Mouse (Mus musculus): Measurements from ENCODE around the gene Ect2. TPM values are rescaled to one million over a fixed set of nuclear protein-coding genes. Genes with fewer than 3 reads are reported as not detected.

Gene Ect2
- polyA plus RNA-seq, 1 experiment: 1.4 TPM

DNA sequence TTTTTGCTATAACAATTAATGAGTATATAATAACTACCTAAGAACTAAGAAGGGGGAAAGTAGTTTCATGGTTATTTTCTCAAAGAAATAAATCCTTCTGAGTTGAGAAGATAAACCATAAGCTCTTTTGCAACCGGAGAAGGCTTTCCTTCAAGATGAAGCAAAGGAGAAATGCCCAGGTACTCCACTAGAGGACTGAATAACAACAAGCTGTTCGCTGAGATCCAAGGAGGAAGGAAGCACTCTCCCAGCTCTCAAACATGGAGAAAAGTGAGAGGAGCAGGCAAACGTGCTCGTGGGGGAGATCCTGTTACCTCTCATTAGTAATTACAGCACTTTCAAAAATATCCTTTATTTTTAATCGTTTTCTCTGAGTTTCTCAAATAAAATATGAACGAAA is 46.5 kb downstream of the Ect2 start:
- no peak overlapping the region for H3K4me3 ChIP-seq (ENCODE audit: low read depth, low read length)
- no peak overlapping the region for H3K27ac ChIP-seq (ENCODE audit: insufficient read depth, low read depth, low read length)
- WGBS: 75% methylated on average over 6 of the region's 6 CpGs
- H3K27me3 ChIP-seq (ENCODE audit: control insufficient read depth, insufficient read depth, low read length): no peaks in the 10 kb centered on the region
- H3K4me1 ChIP-seq (ENCODE audit: control insufficient read depth, insufficient read depth, insufficient read length, low read length): no peaks in the 10 kb centered on the region
- H3K36me3 ChIP-seq (ENCODE audit: control insufficient read depth, insufficient read depth, low read length): peaks cover 15% of the 10 kb centered on the region
- TF ChIP-seq POLR2A (IDR thresholded peaks at IDR 0.05; ENCODE audit: low read depth, low read length) (no peak), CTCF (IDR thresholded peaks at IDR 0.05; ENCODE audit: extremely low read depth, insufficient read length, insufficient replicate concordance, low read depth, low read length) (no peak)

DNA sequence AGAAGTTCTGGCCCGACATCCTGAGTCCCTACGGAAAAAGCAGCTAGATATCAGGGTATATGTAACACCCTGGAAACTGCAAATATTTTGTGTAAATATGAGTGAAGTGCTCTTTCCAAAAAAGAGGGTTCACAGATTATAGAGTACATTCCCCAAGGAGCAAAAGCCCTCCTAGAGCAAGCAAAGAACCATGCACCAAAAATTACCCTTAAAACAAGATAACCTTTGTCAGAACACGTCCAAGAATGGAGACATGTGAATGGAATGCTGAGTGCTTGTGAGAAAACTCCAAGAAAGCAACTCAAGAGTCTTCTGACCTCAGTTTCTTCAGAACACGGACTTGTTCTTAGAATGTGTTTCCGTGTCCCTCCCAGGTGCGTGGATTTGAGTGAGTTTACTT is 50.7 kb downstream of the Ect2 start:
- Histone ChIP-seq H3K4me1 (ENCODE audit: control insufficient read depth, insufficient read depth, insufficient read length, low read length) (no peaks in the 10 kb centered on the region), H3K36me3 (ENCODE audit: control insufficient read depth, insufficient read depth, low read length) (peaks cover 32% of the 10 kb centered on the region)
- WGBS: 90% methylated on average over 6 of the region's 6 CpGs

DNA sequence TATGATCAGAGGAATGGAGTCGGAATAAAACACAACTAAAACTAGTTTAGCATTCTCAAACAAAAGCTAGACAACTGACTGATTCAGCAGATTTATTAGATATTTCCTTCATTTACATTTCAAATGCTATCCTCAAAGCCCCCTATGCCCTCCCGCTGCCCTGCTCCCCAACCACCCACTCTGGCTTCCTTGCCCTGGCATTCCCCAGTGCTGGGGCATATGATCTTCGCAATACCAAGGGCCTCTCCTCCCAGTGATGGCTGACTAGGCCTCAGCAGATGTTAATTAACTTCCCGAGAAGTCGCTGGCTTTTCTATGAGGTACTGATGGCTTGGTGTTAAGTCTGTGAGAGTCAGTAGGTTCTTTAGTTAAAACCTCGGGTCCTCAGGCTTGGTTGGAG is 55.0 kb downstream of the Ect2 start:
- TF ChIP-seq POLR2A (IDR thresholded peaks at IDR 0.05; ENCODE audit: low read depth, low read length) (no peak), CTCF (IDR thresholded peaks at IDR 0.05; ENCODE audit: extremely low read depth, insufficient read length, insufficient replicate concordance, low read depth, low read length) (no peak)
- no peak overlapping the region for H3K27ac ChIP-seq (ENCODE audit: insufficient read depth, low read depth, low read length)
- WGBS: 93% methylated on average over 6 of the region's 6 CpGs
- no peaks in the 10 kb centered on the region for H3K27me3 ChIP-seq (ENCODE audit: control insufficient read depth, insufficient read depth, low read length)
- no peaks in the 10 kb centered on the region for H3K4me1 ChIP-seq (ENCODE audit: control insufficient read depth, insufficient read depth, insufficient read length, low read length)
- no peak overlapping the region for H3K4me3 ChIP-seq (ENCODE audit: low read depth, low read length)
- peaks cover 24% of the 10 kb centered on the region for H3K36me3 ChIP-seq (ENCODE audit: control insufficient read depth, insufficient read depth, low read length)

More for the DNA sequence above, 50.7 kb downstream of the Ect2 start:
- TF ChIP-seq CTCF (IDR thresholded peaks at IDR 0.05; ENCODE audit: extremely low read depth, insufficient read length, insufficient replicate concordance, low read depth, low read length) (no peak), POLR2A (IDR thresholded peaks at IDR 0.05; ENCODE audit: low read depth, low read length) (no peak)
- no peak overlapping the region for H3K27ac ChIP-seq (ENCODE audit: insufficient read depth, low read depth, low read length)
- H3K27me3 ChIP-seq (ENCODE audit: control insufficient read depth, insufficient read depth, low read length): no peaks in the 10 kb centered on the region
- H3K4me3 ChIP-seq (ENCODE audit: low read depth, low read length): no peak overlapping the region

DNA sequence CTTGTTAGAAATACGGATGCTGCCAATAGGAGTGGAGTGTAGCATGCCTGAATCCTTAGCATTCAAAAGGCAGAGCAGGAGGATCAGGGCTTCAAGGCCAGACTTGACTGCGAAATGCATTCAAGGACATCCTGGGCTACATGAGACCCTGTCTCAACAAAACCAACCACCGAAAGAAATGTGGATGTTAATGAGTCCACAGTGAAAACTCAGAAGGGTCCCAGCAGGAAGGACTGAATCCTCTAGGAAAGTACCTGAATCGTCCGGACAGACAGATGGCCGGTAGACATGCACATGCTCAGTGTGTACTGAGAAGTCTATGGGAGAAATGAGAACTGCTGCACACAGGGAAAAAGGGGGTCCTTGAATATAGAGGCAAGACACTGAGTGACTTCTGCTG is 67.5 kb downstream of the Ect2 start:
- Histone ChIP-seq H3K4me3 (ENCODE audit: low read depth, low read length) (no peak overlapping the region), H3K4me1 (ENCODE audit: control insufficient read depth, insufficient read depth, insufficient read length, low read length) (no peaks in the 10 kb centered on the region), H3K27me3 (ENCODE audit: control insufficient read depth, insufficient read depth, low read length) (no peaks in the 10 kb centered on the region), H3K36me3 (ENCODE audit: control insufficient read depth, insufficient read depth, low read length) (peaks cover 1% of the 10 kb centered on the region), H3K27ac (ENCODE audit: insufficient read depth, low read depth, low read length) (no peak overlapping the region)
- TF ChIP-seq POLR2A (IDR thresholded peaks at IDR 0.05; ENCODE audit: low read depth, low read length) (no peak), CTCF (IDR thresholded peaks at IDR 0.05; ENCODE audit: extremely low read depth, insufficient read length, insufficient replicate concordance, low read depth, low read length) (no peak)
- WGBS: 97% methylated on average over 6 of the region's 6 CpGs

DNA sequence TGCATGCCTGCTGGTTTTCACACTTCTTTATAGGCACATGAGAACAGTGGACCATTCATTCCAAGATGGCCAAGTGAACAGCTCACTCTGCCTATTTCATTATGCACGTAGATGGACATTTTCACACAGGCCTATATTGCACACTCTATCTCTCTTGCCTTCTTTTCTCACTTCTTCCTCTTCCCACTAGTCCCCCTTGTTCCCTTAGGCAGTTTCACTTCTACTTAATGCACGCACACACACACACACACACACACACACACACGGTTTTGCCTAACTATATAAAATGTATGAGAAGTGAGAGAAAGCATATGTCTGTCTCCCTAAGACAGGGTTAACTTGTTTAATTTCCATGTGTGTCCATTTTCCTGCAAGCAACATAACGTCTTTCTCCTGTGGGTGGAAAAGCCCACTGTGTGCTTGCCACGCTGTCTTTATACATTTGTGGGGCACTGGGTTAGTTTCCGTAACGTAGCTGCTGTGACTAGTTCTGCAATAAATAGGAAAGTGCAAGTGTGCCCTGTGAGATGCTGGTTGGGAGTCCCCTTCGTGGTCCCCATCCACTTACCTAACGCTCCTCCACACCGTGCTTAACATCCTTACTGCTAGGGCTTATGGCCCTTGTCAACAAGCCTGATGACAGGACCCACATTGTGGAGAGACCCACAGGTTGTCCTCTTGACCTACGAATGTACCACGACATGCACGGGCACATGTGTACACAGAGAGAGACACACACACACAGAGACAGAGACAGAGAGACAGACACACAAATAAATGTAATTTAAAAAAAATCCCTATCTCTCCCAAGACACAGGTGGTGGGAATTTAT is 72.2 kb downstream of the Ect2 start:
- Histone ChIP-seq H3K4me3 (ENCODE audit: low read depth, low read length) (no peak overlapping the region), H3K36me3 (ENCODE audit: control insufficient read depth, insufficient read depth, low read length) (no peaks in the 10 kb centered on the region; the same call in 1 of the 2 replicates), H3K27ac (ENCODE audit: insufficient read depth, low read depth, low read length) (no peak overlapping the region), H3K27me3 (ENCODE audit: control insufficient read depth, insufficient read depth, low read length) (no peaks in the 10 kb centered on the region), H3K4me1 (ENCODE audit: control insufficient read depth, insufficient read depth, insufficient read length, low read length) (no peaks in the 10 kb centered on the region)
- 81% methylated on average over 13 of the region's 13 CpGs for WGBS
- TF ChIP-seq POLR2A (IDR thresholded peaks at IDR 0.05; ENCODE audit: low read depth, low read length): no peak

DNA sequence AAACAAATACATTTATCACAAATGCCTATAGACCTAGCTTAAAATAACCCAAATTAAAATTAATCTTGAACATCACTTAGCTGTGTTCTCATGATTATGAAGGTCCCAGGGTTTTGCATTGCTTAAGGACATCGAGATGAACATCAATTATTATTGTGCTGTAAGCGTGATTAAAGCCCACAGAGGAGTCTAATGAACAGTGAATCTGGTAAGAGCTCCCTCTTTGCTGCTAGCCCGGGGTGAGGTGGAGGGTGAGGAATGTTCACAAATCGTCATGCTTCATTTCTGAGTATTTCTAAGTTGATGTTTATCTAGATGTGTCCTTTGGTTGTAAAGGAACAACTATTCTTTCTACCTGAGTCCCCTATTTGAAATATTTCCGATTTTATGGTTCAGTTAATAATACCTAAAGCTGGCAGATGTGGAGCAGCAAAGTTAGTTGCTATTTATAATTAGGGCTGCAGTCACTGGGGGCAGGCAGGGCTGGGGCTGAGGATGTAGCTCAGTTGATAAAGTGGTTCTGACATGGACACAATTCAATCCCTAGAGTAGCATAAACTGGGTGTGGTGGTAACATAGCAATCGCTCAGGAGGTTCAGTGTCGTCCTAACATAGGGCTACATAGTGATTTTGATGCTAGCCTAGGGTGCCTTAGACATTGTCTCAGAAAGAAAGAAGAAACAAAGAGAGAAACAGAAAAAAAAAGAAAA is 73.5 kb downstream of the Ect2 start:
- 80% methylated on average over 7 of the region's 7 CpGs for WGBS
- TF ChIP-seq POLR2A (IDR thresholded peaks at IDR 0.05; ENCODE audit: low read depth, low read length) (no peak), CTCF (IDR thresholded peaks at IDR 0.05; ENCODE audit: extremely low read depth, insufficient read length, insufficient replicate concordance, low read depth, low read length) (no peak)
- Histone ChIP-seq H3K27ac (ENCODE audit: insufficient read depth, low read depth, low read length) (no peak overlapping the region), H3K27me3 (ENCODE audit: control insufficient read depth, insufficient read depth, low read length) (no peaks in the 10 kb centered on the region), H3K36me3 (ENCODE audit: control insufficient read depth, insufficient read depth, low read length) (no peaks in the 10 kb centered on the region), H3K4me3 (ENCODE audit: low read depth, low read length) (no peak overlapping the region), H3K4me1 (ENCODE audit: control insufficient read depth, insufficient read depth, insufficient read length, low read length) (no peaks in the 10 kb centered on the region)

DNA sequence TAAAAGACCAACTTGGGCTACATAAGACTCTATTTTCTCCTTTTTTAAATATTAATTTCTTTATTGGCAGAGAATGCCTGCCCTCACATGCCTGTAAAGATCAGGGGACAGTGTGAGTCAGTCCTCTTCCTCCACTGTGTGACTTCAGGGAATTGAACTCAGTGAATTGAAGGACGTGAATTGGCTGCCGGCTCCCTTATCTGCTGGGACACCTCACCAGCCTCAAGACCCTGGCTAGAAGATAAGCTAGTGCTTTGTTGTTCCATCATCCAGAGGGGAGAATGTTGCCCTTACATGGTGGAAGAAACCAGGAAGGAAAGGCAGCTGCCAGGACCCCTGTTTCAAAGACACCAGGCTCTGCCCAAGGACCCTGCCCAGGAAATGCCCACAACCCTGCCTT is 79.8 kb downstream of the Ect2 start:
- Histone ChIP-seq H3K27ac (ENCODE audit: insufficient read depth, low read depth, low read length) (no peak overlapping the region), H3K4me3 (ENCODE audit: low read depth, low read length) (no peak overlapping the region), H3K4me1 (ENCODE audit: control insufficient read depth, insufficient read depth, insufficient read length, low read length) (no peaks in the 10 kb centered on the region), H3K36me3 (ENCODE audit: control insufficient read depth, insufficient read depth, low read length) (no peaks in the 10 kb centered on the region), H3K27me3 (ENCODE audit: control insufficient read depth, insufficient read depth, low read length) (no peaks in the 10 kb centered on the region)
- WGBS: 50% methylated on average over 2 of the region's 2 CpGs
- TF ChIP-seq CTCF (IDR thresholded peaks at IDR 0.05; ENCODE audit: extremely low read depth, insufficient read length, insufficient replicate concordance, low read depth, low read length) (no peak), POLR2A (IDR thresholded peaks at IDR 0.05; ENCODE audit: low read depth, low read length) (no peak)
